Mouse (Mus musculus): ENCODE measurements around the gene Ms4a15. TPM values are rescaled to one million over a fixed set of nuclear protein-coding genes. Genes with fewer than 3 reads are reported as not detected.

Gene Ms4a15
- polyA plus RNA-seq, 1 experiment from 2014 or later: not detected

DNA sequence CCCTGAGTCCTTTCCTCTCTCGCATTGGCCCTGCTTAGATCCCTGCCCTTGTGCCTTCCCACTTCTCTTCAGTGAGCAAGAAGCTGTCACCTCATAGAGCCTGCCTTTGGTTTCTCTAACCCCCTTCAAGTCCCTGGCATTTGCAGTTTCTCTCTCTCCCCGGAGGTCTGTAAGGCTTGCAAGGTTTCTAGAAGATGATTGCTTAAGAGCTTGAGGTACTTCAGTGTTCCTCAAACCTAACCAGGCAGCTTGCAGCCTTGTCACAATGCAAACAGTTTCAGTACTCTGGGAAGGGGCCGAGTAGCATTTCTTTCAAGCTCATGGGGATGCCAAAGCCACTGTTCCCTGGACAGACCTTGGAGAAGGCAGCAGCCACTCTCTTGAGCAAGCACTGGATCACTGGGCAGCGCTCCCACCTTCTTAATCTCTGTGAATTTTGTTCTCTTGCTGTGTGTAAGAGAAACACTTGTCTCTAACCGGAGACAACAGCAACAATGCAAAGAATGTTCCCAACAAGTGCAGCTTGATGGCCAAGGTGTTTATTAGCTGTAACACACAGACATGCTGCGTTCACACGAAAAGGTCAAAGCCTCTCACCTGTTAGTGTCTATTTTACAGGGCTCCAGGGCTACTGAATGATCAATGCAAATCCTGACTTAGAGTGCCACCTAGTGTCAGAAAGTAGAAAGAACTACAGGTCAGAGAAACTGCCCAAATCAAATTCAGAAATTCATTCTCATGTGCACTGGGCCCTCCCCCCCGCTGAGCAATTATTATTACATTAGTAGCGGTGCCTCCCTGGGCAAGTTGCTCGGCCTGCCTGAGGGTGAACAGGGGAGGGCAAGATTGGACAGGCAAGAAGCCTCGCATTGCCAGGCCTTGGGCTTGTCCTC, 33.7 kb downstream of the Ms4a15 start:
- Histone ChIP-seq H3K4me1 (peaks cover 4% of the 10 kb centered on the region), H3K4me2 (no peak overlapping the region), H3K9me3 (no peaks in the 10 kb centered on the region), H3K9ac (no peak overlapping the region), H3K36me3 (replicated peaks) (no peaks in the 10 kb centered on the region), H3K27me3 (0 out of 2 replicates have a peak, but pooled peaks cover 4% of the 10 kb centered on the region), H3K4me3 (replicated peaks) (no peak overlapping the region), H3K27ac (no peak overlapping the region)
- ATAC-seq (ENCODE audit: low FRiP score): peak; percentile 44; the same call in 1 of the 2 replicates
- 36% methylated on average over 11 of the region's 11 CpGs for WGBS

DNA sequence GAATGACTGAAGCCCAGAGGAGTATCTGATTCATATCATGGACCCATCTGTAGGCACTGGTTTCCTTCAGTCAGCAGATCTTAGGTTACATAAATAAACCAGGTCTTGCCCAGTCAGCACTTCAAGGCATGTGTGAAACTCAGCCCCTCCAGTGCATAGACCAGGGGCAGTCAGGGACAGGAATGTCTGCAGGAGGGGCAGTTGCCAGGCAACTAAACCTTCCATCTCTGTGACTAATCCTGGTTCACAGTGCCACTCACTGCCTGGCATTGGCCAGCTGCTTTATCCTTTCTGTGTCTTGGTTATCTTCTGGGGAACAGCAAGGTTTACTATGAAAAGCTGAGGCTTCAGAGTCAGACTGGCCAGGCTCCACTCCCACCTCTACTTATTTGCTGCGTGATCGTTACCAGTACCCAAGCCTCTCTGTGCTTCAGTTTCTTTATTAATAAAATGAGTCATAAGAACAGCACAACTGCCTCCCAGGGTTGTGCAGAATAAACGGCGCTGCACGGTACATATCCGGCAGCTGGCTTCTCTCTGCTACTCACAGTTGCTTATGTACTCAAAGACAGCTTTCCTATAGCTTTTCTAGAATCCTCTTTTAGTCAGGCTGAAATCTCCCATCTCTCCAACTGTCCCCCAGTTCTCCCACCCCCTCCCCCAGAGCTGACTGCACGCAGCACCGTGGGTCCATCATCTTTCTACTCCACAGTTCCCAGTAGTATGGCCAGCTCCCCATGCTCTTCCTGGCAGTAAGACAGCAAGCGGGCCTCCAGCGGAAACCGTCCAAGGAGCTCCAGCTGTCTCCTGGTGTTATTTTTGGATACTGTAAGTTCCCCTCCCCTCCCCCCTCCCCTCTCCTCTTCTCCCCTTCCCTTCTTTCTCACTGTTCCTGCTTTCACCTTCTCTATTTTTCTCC, 40.8 kb downstream of the Ms4a15 start:
- H3K9ac ChIP-seq: no peak overlapping the region
- H3K27ac ChIP-seq: no peak overlapping the region
- no peaks in the 10 kb centered on the region; the same call in 1 of the 2 replicates for H3K27me3 ChIP-seq
- no peak for ATAC-seq (ENCODE audit: low FRiP score)
- H3K36me3 ChIP-seq (replicated peaks): no peaks in the 10 kb centered on the region
- H3K4me1 ChIP-seq: peaks cover 17% of the 10 kb centered on the region
- H3K4me2 ChIP-seq: no peak overlapping the region
- WGBS: 78% methylated on average over 11 of the region's 11 CpGs
- H3K9me3 ChIP-seq: no peaks in the 10 kb centered on the region
- no peak overlapping the region for H3K4me3 ChIP-seq (replicated peaks)

DNA sequence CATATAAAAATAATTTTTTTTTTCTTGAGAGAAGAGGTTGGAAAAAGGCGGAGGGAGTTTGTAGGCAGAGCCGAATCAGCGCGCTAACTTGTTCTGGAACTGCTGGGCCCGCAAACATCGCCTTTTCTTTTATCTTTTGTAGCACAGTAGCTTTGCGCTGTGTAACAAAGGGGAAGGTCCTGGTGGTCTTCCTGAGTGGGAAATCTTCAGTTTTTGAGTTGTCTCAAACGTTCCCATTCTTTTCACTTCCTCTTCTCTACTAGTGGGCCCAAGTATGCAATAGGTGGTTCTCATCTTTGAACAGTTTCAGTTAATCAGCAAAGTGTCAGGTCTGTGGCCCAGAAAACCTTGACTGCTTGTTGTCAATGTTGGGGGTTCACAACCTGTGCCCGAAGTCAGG, 43.5 kb downstream of the Ms4a15 start:
- WGBS: 29% methylated on average over 9 of the region's 9 CpGs
- peaks cover 17% of the 10 kb centered on the region for H3K36me3 ChIP-seq (replicated peaks)
- peaks cover 28% of the 10 kb centered on the region for H3K4me1 ChIP-seq
- ATAC-seq (ENCODE audit: low FRiP score): no peak; the same call in 1 of the 2 replicates
- H3K9ac ChIP-seq: peak overlapping the region; percentile 53
- H3K4me3 ChIP-seq (replicated peaks): peak overlapping the region; percentile 65
- H3K27ac ChIP-seq: 0 out of 2 replicates have a peak overlapping the region, but pooled peaks have one; percentile 33
- peak overlapping the region; percentile 100 for H3K4me2 ChIP-seq
- H3K9me3 ChIP-seq: no peaks in the 10 kb centered on the region
- H3K27me3 ChIP-seq: no peaks in the 10 kb centered on the region; the same call in 1 of the 2 replicates

DNA sequence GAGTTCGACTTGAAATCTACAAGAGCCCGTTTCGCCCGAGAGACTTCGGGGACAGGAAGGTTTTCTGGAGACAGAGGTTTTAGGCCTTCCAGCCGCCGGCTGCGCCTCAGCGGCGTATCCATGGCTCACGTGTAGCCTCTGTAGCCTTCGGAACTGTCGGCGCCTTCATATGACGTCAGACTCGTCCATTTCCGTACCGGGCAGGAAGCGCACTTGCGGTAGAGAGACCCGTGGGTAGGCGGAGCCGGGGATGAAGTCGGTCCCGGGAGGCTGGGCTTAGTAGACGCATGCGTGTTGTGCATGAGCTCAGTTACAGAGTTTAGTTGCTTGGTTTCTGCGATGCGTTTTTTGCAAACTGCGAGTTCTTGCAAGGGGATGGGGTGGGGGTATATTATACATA, 43.9 kb downstream of the Ms4a15 start, which contains the start of gene Ccdc86:
Ccdc86 (minus strand) TSS at position 155 of the 400 bp plus-strand sequence.
- peaks cover 21% of the 10 kb centered on the region for H3K36me3 ChIP-seq (replicated peaks)
- H3K27ac ChIP-seq: 0 out of 2 replicates have a peak within 1 kb of the TSS, but pooled peaks have one; percentile 33
- peaks cover 28% of the 10 kb centered on the region for H3K4me1 ChIP-seq
- no peaks in the 10 kb centered on the region; the same call in 1 of the 2 replicates for H3K27me3 ChIP-seq
- peak within 1 kb of the TSS; percentile 65 for H3K4me3 ChIP-seq (replicated peaks)
- peak within 1 kb of the TSS; percentile 100 for H3K4me2 ChIP-seq
- peak; percentile 99 for ATAC-seq (ENCODE audit: low FRiP score)
- WGBS: 0% methylated on average over 30 of the region's 30 CpGs
- H3K9me3 ChIP-seq: no peaks in the 10 kb centered on the region
- H3K9ac ChIP-seq: peak within 1 kb of the TSS; percentile 74

DNA sequence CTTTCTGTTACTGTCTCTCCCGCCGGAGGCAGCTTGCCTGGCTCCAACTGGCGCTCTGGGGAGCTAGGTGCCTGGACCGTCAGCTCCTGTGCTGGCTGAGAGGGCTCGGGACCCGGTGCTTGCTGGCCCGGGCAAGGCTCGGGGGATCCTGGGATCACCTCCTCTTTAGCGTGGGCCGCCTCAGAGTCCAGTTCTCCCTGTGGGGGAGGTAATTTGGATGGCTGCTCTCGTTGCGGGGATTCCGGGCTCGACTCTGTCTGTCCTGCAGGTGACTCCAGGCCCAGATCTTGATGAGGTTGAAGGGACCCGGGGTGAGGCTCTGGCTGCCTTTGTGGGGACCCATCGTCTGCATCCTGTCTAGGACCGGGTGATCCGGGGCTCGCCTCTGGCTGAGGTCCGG, 44.6 kb downstream of the Ms4a15 start:
- no peak for ATAC-seq (ENCODE audit: low FRiP score)
- Histone ChIP-seq H3K27ac (no peak overlapping the region), H3K9me3 (no peaks in the 10 kb centered on the region), H3K36me3 (replicated peaks) (peaks cover 28% of the 10 kb centered on the region), H3K4me1 (peaks cover 28% of the 10 kb centered on the region), H3K27me3 (no peaks in the 10 kb centered on the region; the same call in 1 of the 2 replicates), H3K4me3 (replicated peaks) (peak overlapping the region; percentile 65), H3K4me2 (peak overlapping the region; percentile 100), H3K9ac (peak overlapping the region; percentile 74)
- WGBS: under 1% methylated on average over 20 of the region's 20 CpGs

DNA sequence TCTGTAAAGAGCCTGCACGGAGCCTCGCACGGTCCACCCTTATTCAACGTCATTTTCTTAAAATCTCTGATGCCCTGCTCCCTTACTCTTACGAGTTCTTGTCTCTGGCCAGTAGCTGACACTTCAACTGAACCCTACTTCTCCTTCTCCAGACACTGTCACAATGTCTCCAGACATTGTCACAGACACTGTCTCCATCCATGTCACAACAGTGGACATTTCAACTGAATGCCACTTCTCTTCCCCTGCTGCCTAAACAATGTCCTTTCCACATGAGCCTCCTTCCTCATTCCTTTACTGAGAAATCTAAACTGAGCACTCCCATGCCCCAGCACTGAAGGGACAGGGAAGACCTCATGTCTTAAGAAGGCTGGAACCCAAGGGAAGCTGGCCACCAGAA, 45.8 kb downstream of the Ms4a15 start:
- H3K4me3 ChIP-seq (replicated peaks): peak overlapping the region; percentile 65
- H3K36me3 ChIP-seq (replicated peaks): peaks cover 39% of the 10 kb centered on the region
- WGBS: 90% methylated on average over 5 of the region's 5 CpGs
- H3K4me1 ChIP-seq: peaks cover 28% of the 10 kb centered on the region
- H3K4me2 ChIP-seq: peak overlapping the region; percentile 100
- 0 out of 2 replicates have a peak overlapping the region, but pooled peaks have one; percentile 74 for H3K9ac ChIP-seq
- no peaks in the 10 kb centered on the region for H3K9me3 ChIP-seq
- no peaks in the 10 kb centered on the region; the same call in 1 of the 2 replicates for H3K27me3 ChIP-seq
- no peak for ATAC-seq (ENCODE audit: low FRiP score)
- H3K27ac ChIP-seq: no peak overlapping the region

- Histone ChIP-seq H3K27me3 (no peaks in the 10 kb centered on the region; the same call in 1 of the 2 replicates), H3K4me1 (peaks cover 28% of the 10 kb centered on the region), H3K9me3 (no peaks in the 10 kb centered on the region), H3K9ac (no peak overlapping the region), H3K36me3 (replicated peaks) (peaks cover 46% of the 10 kb centered on the region), H3K4me2 (peak overlapping the region; percentile 100), H3K4me3 (replicated peaks) (peak overlapping the region; percentile 65; the same call in 1 of the 2 replicates), H3K27ac (no peak overlapping the region)
- ATAC-seq (ENCODE audit: low FRiP score): no peak
- 84% methylated on average over 3 of the region's 3 CpGs for WGBS
Observed at GRCm38 (mm10) chr19:10946506-10946905, 46.5 kb downstream of the Ms4a15 start.

GRCm38 (mm10) chr19:10943955-10944354, 49.1 kb downstream of the Ms4a15 start:
- Histone ChIP-seq H3K4me2 (no peak overlapping the region), H3K4me3 (replicated peaks) (no peak overlapping the region), H3K9ac (no peak overlapping the region), H3K4me1 (peaks cover 33% of the 10 kb centered on the region), H3K27ac (no peak overlapping the region), H3K27me3 (peaks cover 10% of the 10 kb centered on the region; the same call in 1 of the 2 replicates), H3K9me3 (no peaks in the 10 kb centered on the region), H3K36me3 (replicated peaks) (peaks cover 46% of the 10 kb centered on the region)
- no peak for ATAC-seq (ENCODE audit: low FRiP score)
- 93% methylated on average over 3 of the region's 3 CpGs for WGBS

- H3K27me3 ChIP-seq: peaks cover 20% of the 10 kb centered on the region; the same call in 1 of the 2 replicates
- peaks cover 9% of the 10 kb centered on the region for H3K4me1 ChIP-seq
- peaks cover 38% of the 10 kb centered on the region for H3K36me3 ChIP-seq (replicated peaks)
- peak overlapping the region; percentile 61 for H3K9ac ChIP-seq
- peak overlapping the region; percentile 68; the same call in 1 of the 2 replicates for H3K27ac ChIP-seq
- WGBS: 2% methylated on average over 40 of the region's 40 CpGs
- H3K4me2 ChIP-seq: peak overlapping the region; percentile 79
- H3K4me3 ChIP-seq (replicated peaks): peak overlapping the region; percentile 41
- 0 out of 2 replicates have a peak, but pooled peaks cover 3% of the 10 kb centered on the region for H3K9me3 ChIP-seq
- peak; percentile 85 for ATAC-seq (ENCODE audit: low FRiP score)
Observed at GRCm38 (mm10) chr19:10940801-10941457, 52.1 kb downstream of the Ms4a15 start.

DNA sequence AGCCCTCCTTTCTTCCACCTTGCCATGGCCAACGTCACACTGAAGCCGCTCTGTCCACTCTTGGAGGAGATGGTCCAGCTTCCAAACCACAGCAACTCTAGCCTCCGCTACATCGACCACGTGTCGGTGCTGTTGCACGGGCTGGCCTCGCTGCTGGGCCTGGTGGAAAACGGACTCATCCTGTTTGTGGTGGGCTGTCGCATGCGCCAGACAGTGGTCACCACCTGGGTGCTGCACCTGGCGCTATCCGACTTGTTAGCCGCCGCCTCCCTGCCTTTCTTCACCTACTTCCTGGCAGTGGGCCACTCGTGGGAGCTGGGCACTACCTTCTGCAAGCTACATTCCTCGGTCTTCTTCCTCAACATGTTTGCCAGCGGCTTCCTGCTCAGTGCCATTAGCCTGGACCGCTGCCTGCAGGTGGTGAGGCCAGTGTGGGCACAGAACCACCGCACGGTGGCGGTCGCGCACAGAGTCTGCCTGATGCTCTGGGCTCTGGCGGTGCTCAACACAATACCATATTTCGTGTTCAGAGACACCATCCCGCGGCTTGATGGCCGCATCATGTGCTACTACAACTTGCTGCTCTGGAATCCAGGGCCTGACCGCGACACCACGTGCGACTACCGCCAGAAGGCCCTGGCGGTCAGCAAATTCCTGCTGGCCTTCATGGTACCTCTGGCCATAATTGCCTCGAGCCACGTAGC, 52.8 kb downstream of the Ms4a15 start:
- Histone ChIP-seq H3K36me3 (replicated peaks) (peaks cover 36% of the 10 kb centered on the region), H3K4me1 (peaks cover 9% of the 10 kb centered on the region), H3K9me3 (0 out of 2 replicates have a peak, but pooled peaks cover 3% of the 10 kb centered on the region), H3K4me2 (peak overlapping the region; percentile 79), H3K27ac (peak overlapping the region; percentile 68; the same call in 1 of the 2 replicates), H3K4me3 (replicated peaks) (peak overlapping the region; percentile 41), H3K9ac (peak overlapping the region; percentile 61), H3K27me3 (peaks cover 21% of the 10 kb centered on the region; the same call in 1 of the 2 replicates)
- 17% methylated on average over 37 of the region's 37 CpGs for WGBS
- ATAC-seq (ENCODE audit: low FRiP score): peak; percentile 95

DNA sequence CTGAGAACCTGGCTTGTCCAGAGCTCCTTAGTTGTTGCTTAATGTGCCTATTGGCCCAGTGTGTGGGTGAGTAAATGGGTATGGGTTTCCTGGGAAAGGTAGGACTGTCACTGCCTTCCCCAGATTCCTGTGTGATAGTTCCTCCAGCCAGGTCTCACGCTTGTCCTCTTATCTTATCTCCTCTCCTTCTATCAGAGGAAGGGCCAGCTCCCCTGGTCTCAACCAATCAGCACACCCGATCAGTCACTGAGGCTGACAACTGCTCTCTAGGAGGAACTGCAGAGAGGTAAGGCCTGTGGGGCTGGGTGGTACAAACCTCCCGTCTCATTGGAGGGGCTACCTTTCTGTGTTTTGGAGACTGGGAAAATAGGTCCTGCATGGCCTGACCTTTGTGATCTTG, 54.3 kb downstream of the Ms4a15 start:
- no peak overlapping the region for H3K4me3 ChIP-seq (replicated peaks)
- WGBS: 72% methylated on average over 3 of the region's 3 CpGs
- 0 out of 2 replicates have a peak, but pooled peaks cover 3% of the 10 kb centered on the region for H3K9me3 ChIP-seq
- H3K9ac ChIP-seq: no peak overlapping the region
- peaks cover 11% of the 10 kb centered on the region for H3K4me1 ChIP-seq
- H3K27ac ChIP-seq: no peak overlapping the region
- H3K36me3 ChIP-seq (replicated peaks): peaks cover 21% of the 10 kb centered on the region
- no peak overlapping the region for H3K4me2 ChIP-seq
- ATAC-seq (ENCODE audit: low FRiP score): no peak
- H3K27me3 ChIP-seq: peaks cover 21% of the 10 kb centered on the region; the same call in 1 of the 2 replicates

Data from forebrain, embryonic 12.5 days (tissue).